Mouse (Mus musculus): ENCODE measurements around the gene Tnp2. TPM values are rescaled to one million over a fixed set of nuclear protein-coding genes. Genes with fewer than 3 reads are reported as not detected.

The Tnp2 gene
- polyA plus RNA-seq, 1 experiment from 2014 or later, result not detected

GRCm38 (mm10) chr16:10777579-10778160 lies 10.8 kb downstream of the Tnp2 start:
- Histone ChIP-seq H3K4me2 (ENCODE audit: low read depth, low read length) (no peak overlapping the region), H3K4me3 (ENCODE audit: low read depth, low read length) (no peak overlapping the region), H3K4me1 (ENCODE audit: control insufficient read depth, low read depth, low read length) (peaks cover 3% of the 10 kb centered on the region; the same call in 1 of the 2 replicates), H3K9me3 (replicated peaks; ENCODE audit: control insufficient read depth, low read length) (no peaks in the 10 kb centered on the region), H3K27ac (ENCODE audit: low read length) (no peak overlapping the region), H3K36me3 (ENCODE audit: control insufficient read depth, insufficient read depth) (no peaks in the 10 kb centered on the region), H3K9ac (ENCODE audit: low read depth, low read length) (no peak overlapping the region), H3K27me3 (ENCODE audit: control insufficient read depth, insufficient read depth, low read depth, low read length) (peaks cover 3% of the 10 kb centered on the region)
- WGBS (ENCODE audit: insufficient replicate concordance), result 49% methylated on average over 5 of the region's 5 CpGs
- ATAC-seq (ENCODE audit: low read depth), result peak; percentile 71

GRCm38 (mm10) chr16:10776322-10776721 lies 12.1 kb downstream of the Tnp2 start:
- H3K9ac ChIP-seq (ENCODE audit: low read depth, low read length), result no peak overlapping the region
- H3K4me1 ChIP-seq (ENCODE audit: control insufficient read depth, low read depth, low read length), result peaks cover 3% of the 10 kb centered on the region; the same call in 1 of the 2 replicates
- no peak overlapping the region for H3K4me3 ChIP-seq (ENCODE audit: low read depth, low read length)
- no peaks in the 10 kb centered on the region for H3K9me3 ChIP-seq (replicated peaks; ENCODE audit: control insufficient read depth, low read length)
- no peaks in the 10 kb centered on the region for H3K36me3 ChIP-seq (ENCODE audit: control insufficient read depth, insufficient read depth)
- 57% methylated on average over 7 of the region's 7 CpGs for WGBS (ENCODE audit: insufficient replicate concordance)
- ATAC-seq (ENCODE audit: low read depth), result no peak
- H3K27ac ChIP-seq (ENCODE audit: low read length), result no peak overlapping the region
- H3K4me2 ChIP-seq (ENCODE audit: low read depth, low read length), result no peak overlapping the region
- no peaks in the 10 kb centered on the region for H3K27me3 ChIP-seq (ENCODE audit: control insufficient read depth, insufficient read depth, low read depth, low read length)

GRCm38 (mm10) chr16:10774726-10775125 lies 13.7 kb downstream of the Tnp2 start:
- no peaks in the 10 kb centered on the region for H3K27me3 ChIP-seq (ENCODE audit: control insufficient read depth, insufficient read depth, low read depth, low read length)
- H3K4me3 ChIP-seq (ENCODE audit: low read depth, low read length), result no peak overlapping the region
- no peak for ATAC-seq (ENCODE audit: low read depth)
- no peak overlapping the region for H3K27ac ChIP-seq (ENCODE audit: low read length)
- H3K36me3 ChIP-seq (ENCODE audit: control insufficient read depth, insufficient read depth), result no peaks in the 10 kb centered on the region
- 13% methylated on average over 4 of the region's 4 CpGs for WGBS (ENCODE audit: insufficient replicate concordance)
- no peak overlapping the region for H3K4me2 ChIP-seq (ENCODE audit: low read depth, low read length)
- no peaks in the 10 kb centered on the region for H3K9me3 ChIP-seq (replicated peaks; ENCODE audit: control insufficient read depth, low read length)
- peaks cover 3% of the 10 kb centered on the region; the same call in 1 of the 2 replicates for H3K4me1 ChIP-seq (ENCODE audit: control insufficient read depth, low read depth, low read length)
- H3K9ac ChIP-seq (ENCODE audit: low read depth, low read length), result no peak overlapping the region

DNA sequence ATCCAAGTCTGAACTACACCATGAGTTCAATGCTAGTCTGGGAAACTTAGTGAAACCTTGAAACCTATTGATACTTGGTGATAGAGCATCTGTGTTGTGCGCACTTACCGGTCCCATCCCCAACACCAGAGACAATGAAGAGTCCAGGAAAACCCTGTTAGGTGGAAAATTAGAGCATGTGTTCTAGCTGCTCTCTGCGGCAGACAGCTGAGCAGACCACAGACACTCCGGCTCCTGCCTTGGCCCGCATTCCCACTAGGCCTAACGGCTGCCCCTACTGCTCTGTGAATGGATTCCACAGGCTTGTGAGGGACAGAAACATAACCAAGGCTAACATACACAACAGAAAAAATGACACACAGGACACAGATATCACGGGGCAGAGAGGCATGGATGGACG lies 14.9 kb downstream of the Tnp2 start:
- no peak overlapping the region for H3K9ac ChIP-seq (ENCODE audit: low read depth, low read length)
- H3K4me2 ChIP-seq (ENCODE audit: low read depth, low read length), result no peak overlapping the region
- H3K27ac ChIP-seq (ENCODE audit: low read length), result no peak overlapping the region
- H3K9me3 ChIP-seq (replicated peaks; ENCODE audit: control insufficient read depth, low read length), result no peaks in the 10 kb centered on the region
- 69% methylated on average over 8 of the region's 8 CpGs for WGBS (ENCODE audit: insufficient replicate concordance)
- no peak for ATAC-seq (ENCODE audit: low read depth)
- peaks cover 3% of the 10 kb centered on the region; the same call in 1 of the 2 replicates for H3K4me1 ChIP-seq (ENCODE audit: control insufficient read depth, low read depth, low read length)
- no peaks in the 10 kb centered on the region; the same call in 1 of the 2 replicates for H3K27me3 ChIP-seq (ENCODE audit: control insufficient read depth, insufficient read depth, low read depth, low read length)
- H3K36me3 ChIP-seq (ENCODE audit: control insufficient read depth, insufficient read depth), result no peaks in the 10 kb centered on the region
- H3K4me3 ChIP-seq (ENCODE audit: low read depth, low read length), result no peak overlapping the region

- H3K27me3 ChIP-seq (ENCODE audit: control insufficient read depth, insufficient read depth, low read depth, low read length), result no peaks in the 10 kb centered on the region; the same call in 1 of the 2 replicates
- no peak overlapping the region for H3K27ac ChIP-seq (ENCODE audit: low read length)
- no peaks in the 10 kb centered on the region for H3K36me3 ChIP-seq (ENCODE audit: control insufficient read depth, insufficient read depth)
- H3K4me1 ChIP-seq (ENCODE audit: control insufficient read depth, low read depth, low read length), result peaks cover 3% of the 10 kb centered on the region; the same call in 1 of the 2 replicates
- H3K9me3 ChIP-seq (replicated peaks; ENCODE audit: control insufficient read depth, low read length), result no peaks in the 10 kb centered on the region
- H3K9ac ChIP-seq (ENCODE audit: low read depth, low read length), result no peak overlapping the region
- H3K4me3 ChIP-seq (ENCODE audit: low read depth, low read length), result no peak overlapping the region
- WGBS (ENCODE audit: insufficient replicate concordance), result 33% methylated on average over 19 of the region's 19 CpGs
- H3K4me2 ChIP-seq (ENCODE audit: low read depth, low read length), result no peak overlapping the region
- no peak for ATAC-seq (ENCODE audit: low read depth)
Measured at GRCm38 (mm10) chr16:10771769-10772510, 16.5 kb downstream of the Tnp2 start.

DNA sequence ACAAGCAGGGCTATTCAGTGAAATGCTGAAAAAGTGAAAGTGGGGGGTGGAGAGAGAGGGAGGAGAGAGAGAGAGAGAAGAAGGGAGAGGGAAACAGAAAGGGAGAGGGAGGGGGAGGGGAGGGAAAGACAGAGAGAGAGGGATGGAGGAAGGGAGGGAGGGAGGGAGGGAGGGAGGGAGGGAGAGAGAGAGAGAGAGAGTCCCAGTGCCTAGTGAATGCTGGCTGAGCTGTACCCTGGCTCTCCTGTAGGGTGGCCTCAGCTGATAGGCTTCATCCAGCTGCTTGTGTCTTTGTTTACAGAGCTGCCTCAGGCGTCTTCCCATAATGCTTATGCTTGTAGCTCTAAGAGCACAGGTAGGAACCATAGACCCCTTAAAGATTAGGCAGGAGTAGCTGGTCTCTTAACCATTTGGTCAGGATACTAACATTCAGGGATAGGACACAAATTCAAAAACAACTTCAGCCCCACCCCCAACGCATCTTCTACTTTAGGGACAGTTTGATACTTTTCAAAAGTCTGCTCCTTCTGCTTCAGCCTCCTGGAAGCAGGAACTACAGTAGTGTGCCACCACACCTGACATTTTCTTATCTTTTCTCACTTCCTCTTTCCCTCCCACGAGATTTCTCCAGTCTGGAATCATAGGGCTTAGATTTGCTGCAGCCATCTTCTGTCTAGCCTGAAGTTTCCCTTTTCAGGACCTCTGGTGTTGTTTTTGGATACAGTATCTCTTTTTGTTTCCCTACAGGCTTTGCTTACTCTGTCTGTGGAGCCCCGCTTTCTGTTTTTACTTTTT lies 17.7 kb downstream of the Tnp2 start:
- no peak overlapping the region for H3K27ac ChIP-seq (ENCODE audit: low read length)
- no peak overlapping the region for H3K4me3 ChIP-seq (ENCODE audit: low read depth, low read length)
- H3K27me3 ChIP-seq (ENCODE audit: control insufficient read depth, insufficient read depth, low read depth, low read length), result no peaks in the 10 kb centered on the region; the same call in 1 of the 2 replicates
- peaks cover 3% of the 10 kb centered on the region; the same call in 1 of the 2 replicates for H3K4me1 ChIP-seq (ENCODE audit: control insufficient read depth, low read depth, low read length)
- no peaks in the 10 kb centered on the region for H3K36me3 ChIP-seq (ENCODE audit: control insufficient read depth, insufficient read depth)
- no peaks in the 10 kb centered on the region for H3K9me3 ChIP-seq (replicated peaks; ENCODE audit: control insufficient read depth, low read length)
- no peak overlapping the region for H3K4me2 ChIP-seq (ENCODE audit: low read depth, low read length)
- no peak for ATAC-seq (ENCODE audit: low read depth)
- WGBS (ENCODE audit: insufficient replicate concordance), result 33% methylated on average over 4 of the region's 4 CpGs
- H3K9ac ChIP-seq (ENCODE audit: low read depth, low read length), result no peak overlapping the region

DNA sequence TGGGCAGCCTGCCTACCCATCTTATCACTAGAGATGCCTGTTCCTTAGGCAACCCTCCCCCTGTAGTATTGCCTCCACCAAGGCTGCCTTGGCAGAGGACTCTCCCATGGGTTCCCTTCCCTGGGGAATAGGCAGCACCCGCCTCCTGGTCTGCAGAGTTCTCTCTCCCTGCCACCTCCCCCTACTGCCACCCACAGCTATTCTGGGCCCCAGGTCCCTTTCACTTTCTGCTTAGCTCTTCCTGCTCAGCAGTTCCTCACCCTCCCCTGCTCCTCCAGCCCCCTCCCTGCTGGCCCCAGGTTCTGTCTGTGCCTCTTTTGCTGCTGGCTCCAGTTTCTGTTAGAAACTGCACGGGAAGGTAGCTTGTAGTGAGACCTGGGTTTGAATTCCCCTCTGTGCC lies 18.8 kb downstream of the Tnp2 start:
- H3K9ac ChIP-seq (ENCODE audit: low read depth, low read length), result no peak overlapping the region
- H3K27me3 ChIP-seq (ENCODE audit: control insufficient read depth, insufficient read depth, low read depth, low read length), result no peaks in the 10 kb centered on the region; the same call in 1 of the 2 replicates
- no peaks in the 10 kb centered on the region for H3K9me3 ChIP-seq (replicated peaks; ENCODE audit: control insufficient read depth, low read length)
- no peak for ATAC-seq (ENCODE audit: low read depth)
- no peak overlapping the region for H3K4me2 ChIP-seq (ENCODE audit: low read depth, low read length)
- no peak overlapping the region for H3K4me3 ChIP-seq (ENCODE audit: low read depth, low read length)
- 16% methylated on average over 2 of the region's 2 CpGs for WGBS (ENCODE audit: insufficient replicate concordance)
- H3K4me1 ChIP-seq (ENCODE audit: control insufficient read depth, low read depth, low read length), result peaks cover 1% of the 10 kb centered on the region; the same call in 1 of the 2 replicates
- no peaks in the 10 kb centered on the region for H3K36me3 ChIP-seq (ENCODE audit: control insufficient read depth, insufficient read depth)
- no peak overlapping the region for H3K27ac ChIP-seq (ENCODE audit: low read length)

DNA sequence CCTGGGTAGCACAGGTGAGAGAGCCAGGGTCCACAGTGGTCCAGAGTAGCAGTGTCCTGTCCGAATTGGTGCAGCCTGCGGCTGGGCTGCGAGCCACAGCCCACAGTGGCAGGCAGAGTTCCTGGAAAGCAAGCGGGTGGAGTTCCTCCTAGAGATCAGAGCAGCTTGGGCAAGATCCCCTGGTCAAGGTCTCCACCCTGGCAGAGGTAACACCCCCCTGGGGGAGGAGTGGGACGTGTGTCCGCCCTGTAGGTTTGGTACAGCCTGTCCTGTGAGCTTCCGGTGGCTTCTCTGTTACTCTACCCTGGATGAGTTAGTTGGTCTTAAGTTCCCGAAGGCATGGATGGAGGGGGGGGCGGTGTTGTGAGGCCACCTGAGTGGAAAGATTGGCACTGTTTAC lies 19.6 kb downstream of the Tnp2 start:
- no peak overlapping the region for H3K9ac ChIP-seq (ENCODE audit: low read depth, low read length)
- H3K9me3 ChIP-seq (replicated peaks; ENCODE audit: control insufficient read depth, low read length), result no peaks in the 10 kb centered on the region
- no peak overlapping the region for H3K27ac ChIP-seq (ENCODE audit: low read length)
- H3K36me3 ChIP-seq (ENCODE audit: control insufficient read depth, insufficient read depth), result no peaks in the 10 kb centered on the region
- no peaks in the 10 kb centered on the region; the same call in 1 of the 2 replicates for H3K4me1 ChIP-seq (ENCODE audit: control insufficient read depth, low read depth, low read length)
- H3K27me3 ChIP-seq (ENCODE audit: control insufficient read depth, insufficient read depth, low read depth, low read length), result no peaks in the 10 kb centered on the region; the same call in 1 of the 2 replicates
- H3K4me2 ChIP-seq (ENCODE audit: low read depth, low read length), result no peak overlapping the region
- ATAC-seq (ENCODE audit: low read depth), result peak; percentile 19; the same call in 1 of the 2 replicates
- 17% methylated on average over 9 of the region's 9 CpGs for WGBS (ENCODE audit: insufficient replicate concordance)
- H3K4me3 ChIP-seq (ENCODE audit: low read depth, low read length), result no peak overlapping the region

All from liver, embryonic 16.5 days (tissue).